Mouse (Mus musculus) ES-E14 (cell line): ENCODE measurements around the gene Pid1. TPM values are rescaled to one million over a fixed set of nuclear protein-coding genes. Genes with fewer than 3 reads are reported as not detected.
"Not testable (repeated sequence)": the region's sequence is repeated elsewhere in the genome, so short reads cannot be mapped to it uniquely, and the experiment has no call there.

Experiments used
- DNase-seq: peaks from one replicate; pipeline ENCODE4 v3.0.0-alpha.2; 2013; ENCODE audit warnings: low read depth, low spot score
- H3K27ac ChIP-seq: 2 replicates; pipeline ENCODE4 v1.5.1; 2012; ENCODE audit warnings: low read depth, mild to moderate bottlenecking, low read length, moderate library complexity, mixed read lengths; ENCODE audit not compliant: poor library complexity, insufficient read depth, severe bottlenecking
- H3K36me3 ChIP-seq: 2 replicates; pipeline ENCODE4 v1.6.1; 2012; ENCODE audit warnings: mild to moderate bottlenecking, low read length, moderate library complexity, mixed read lengths; ENCODE audit not compliant: control insufficient read depth, poor library complexity, insufficient read depth, severe bottlenecking
- H3K4me1 ChIP-seq, 2 experiments: fragments of 150-350 bp in 1 of 2; sonication (generic) in 1 of 2; 2 replicates each; pipeline ENCODE4 v1.6.1; 2012; ENCODE audit warnings: low read length in 2 of 2, mild to moderate bottlenecking in 1 of 2, mixed read lengths in 1 of 2; ENCODE audit not compliant: control insufficient read depth in 2 of 2, insufficient read depth in 2 of 2, poor library complexity in 1 of 2
- H3K4me3 ChIP-seq, 2 experiments: fragments of 150-350 bp in 1 of 2; sonication (generic) in 1 of 2; 2 replicates each; pipeline ENCODE4 v1.5.1; 2012; ENCODE audit warnings: low read length in 2 of 2, low read depth in 1 of 2, mild to moderate bottlenecking in 1 of 2, mixed read lengths in 1 of 2; ENCODE audit not compliant: insufficient read depth in 1 of 2, poor library complexity in 1 of 2, severe bottlenecking in 1 of 2
- H3K9ac ChIP-seq: 2 replicates; pipeline ENCODE4 v1.6.1; 2012; ENCODE audit warnings: low read depth, mild to moderate bottlenecking, low read length, mixed read lengths; ENCODE audit not compliant: poor library complexity, insufficient read depth, severe bottlenecking
- H3K9me3 ChIP-seq: fragments of 150-350 bp; sonication (generic); 2 replicates; pipeline ENCODE4 v1.6.1; 2012; ENCODE audit warnings: low read depth, mild to moderate bottlenecking, low read length; ENCODE audit not compliant: control insufficient read depth, insufficient read depth
- CHD2 ChIP-seq: IDR thresholded peaks from 2 replicates; pipeline ENCODE4 v1.6.1; 2014; ENCODE audit warnings: mild to moderate bottlenecking, low read depth, low read length, inconsistent platforms
- HCFC1 ChIP-seq: IDR thresholded peaks from 2 replicates; pipeline ENCODE4 v1.6.1; 2012; ENCODE audit warnings: low read length, inconsistent platforms, borderline replicate concordance; ENCODE audit not compliant: insufficient read depth
- MAFK ChIP-seq: IDR thresholded peaks from 2 replicates; pipeline ENCODE4 v1.6.1; 2014; ENCODE audit warnings: mild to moderate bottlenecking, low read depth, low read length, inconsistent platforms; ENCODE audit not compliant: insufficient read depth
- ZC3H11A ChIP-seq: IDR thresholded peaks from 2 replicates; pipeline ENCODE4 v1.6.1; 2012; ENCODE audit warnings: low read depth, mild to moderate bottlenecking, inconsistent platforms, low read length, borderline replicate concordance
- ZNF384 ChIP-seq: IDR thresholded peaks from 2 replicates; pipeline ENCODE4 v1.6.1; 2012; ENCODE audit warnings: low read depth, low read length, inconsistent platforms
- in situ Hi-C, 2 experiments: fragments of 600-800 bp; cut with MboI; formaldehyde crosslinking; loops; one replicate each; pipeline ENCODE4 v1.15.1; 2025; ENCODE audit warnings: low sequenced_read_pairs in 2 of 2, inconsistent platforms in 1 of 2; ENCODE audit not compliant: unreplicated experiment in 2 of 2
- total RNA-seq: library from RNA; depleted of rRNA; stranded (reverse); fragments of 300-350 nt; gene quantifications from 2 replicates; pipeline ENCODE4 v1.2.3, GENCODE M21; 2012

The Pid1 gene
- total RNA-seq, 1 experiment, result 13.3 TPM

- no peaks in the 10 kb centered on the region for H3K36me3 ChIP-seq
- no peak overlapping the region for H3K27ac ChIP-seq
- TF ChIP-seq CHD2, result no peak
- TF ChIP-seq ZNF384, result no peak
- TF ChIP-seq HCFC1, result no peak
- TF ChIP-seq MAFK, result no peak
- TF ChIP-seq ZC3H11A, result no peak
- H3K9me3 ChIP-seq, result no peaks in the 10 kb centered on the region
- H3K9ac ChIP-seq, result no peak overlapping the region
- DNase-seq, result no peak
- H3K4me1 ChIP-seq, result peaks cover 0 to 2% of the 10 kb centered on the region in 2 experiments; a peak in 2 of 4 replicates
- no peak overlapping the region for H3K4me3 ChIP-seq
- in situ Hi-C loops, result no loop called here
These were observed 146.2 kb downstream of the Pid1 start for GRCm38 (mm10) chr1:84217777-84218176.

- Histone ChIP-seq H3K9ac (no peak overlapping the region), H3K27ac (no peak overlapping the region), H3K36me3 (no peaks in the 10 kb centered on the region), H3K9me3 (no peaks in the 10 kb centered on the region), H3K4me1 (no peaks in the 10 kb centered on the region), H3K4me3 (no peak overlapping the region)
- in situ Hi-C loops, result no loop called here
- TF ChIP-seq ZC3H11A, result no peak
- TF ChIP-seq HCFC1, result no peak
- TF ChIP-seq CHD2, result no peak
- TF ChIP-seq ZNF384, result no peak
- DNase-seq, result no peak
These were observed 152.5 kb downstream of the Pid1 start for GRCm38 (mm10) chr1:84211507-84211906.

DNA sequence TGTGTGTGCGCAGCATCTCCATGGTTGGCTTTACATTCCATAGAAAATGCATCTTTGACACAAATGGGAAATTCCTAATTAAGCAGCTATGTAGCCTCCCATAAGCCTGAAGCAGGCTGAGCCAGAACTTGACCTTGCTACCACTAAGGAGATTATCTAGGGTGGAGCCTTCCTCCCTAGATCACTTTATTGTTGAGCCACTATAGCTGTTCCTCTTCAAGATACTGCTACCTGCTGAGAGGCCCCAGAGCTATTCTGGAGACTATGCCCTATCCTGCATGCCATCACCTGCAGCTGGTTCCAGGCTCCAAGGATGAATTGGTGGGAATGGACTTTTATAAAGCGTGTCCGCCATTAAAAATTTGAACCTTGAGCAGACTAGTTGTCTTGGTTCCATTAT lies 158.2 kb downstream of the Pid1 start:
- H3K27ac ChIP-seq, H3K36me3 ChIP-seq, H3K4me3 ChIP-seq, H3K9ac ChIP-seq, H3K4me1 ChIP-seq, H3K9me3 ChIP-seq, DNase-seq, in situ Hi-C loops: not testable (repeated sequence)

- in situ Hi-C loops, result no loop called here
- H3K9ac ChIP-seq, result no peak overlapping the region
- no peak overlapping the region for H3K27ac ChIP-seq
- no peak for TF ChIP-seq MAFK
- TF ChIP-seq CHD2, result no peak
- no peak for TF ChIP-seq ZNF384
- no peak for TF ChIP-seq HCFC1
- no peak for TF ChIP-seq ZC3H11A
- H3K4me3 ChIP-seq, result no peak overlapping the region
- no peak for DNase-seq
- no peaks in the 10 kb centered on the region; a peak in 1 of 4 replicates for H3K4me1 ChIP-seq
- H3K9me3 ChIP-seq, result no peaks in the 10 kb centered on the region
- H3K36me3 ChIP-seq, result no peaks in the 10 kb centered on the region
These were observed 160.5 kb downstream of the Pid1 start for GRCm38 (mm10) chr1:84203494-84203893.

- no peaks in the 10 kb centered on the region for H3K9me3 ChIP-seq
- no peak for DNase-seq
- no peaks in the 10 kb centered on the region for H3K36me3 ChIP-seq
- in situ Hi-C loops, result no loop called here
- H3K4me1 ChIP-seq, result no peaks in the 10 kb centered on the region; a peak in 1 of 4 replicates
- no peak overlapping the region for H3K27ac ChIP-seq
- H3K9ac ChIP-seq, result no peak overlapping the region
- H3K4me3 ChIP-seq, result no peak overlapping the region
- TF ChIP-seq HCFC1 (no peak), ZNF384 (no peak), ZC3H11A (no peak), MAFK (no peak), CHD2 (no peak)
These were observed 164.1 kb downstream of the Pid1 start for GRCm38 (mm10) chr1:84199890-84200289.
